Mouse (Mus musculus) megakaryocyte progenitor cell, adult 5-6 weeks (primary cell): Measurements from ENCODE around the gene Klf14. TPM values are rescaled to one million over a fixed set of nuclear protein-coding genes. Genes with fewer than 3 reads are reported as not detected.

Experiments
- ATAC-seq: replicated peaks from 2 replicates; pipeline ENCODE4 v1.8.0; 2016; ENCODE audit warnings: mild to moderate bottlenecking, moderate TSS enrichment, inconsistent platforms; ENCODE audit not compliant: poor library complexity
- total RNA-seq, 2 experiments: library from RNA; stranded (forward) in 1 of 2; stranded (reverse) in 1 of 2; fragments of 157-497, 149-512 nt in 1 of 2; fragments of 200-1000 nt in 1 of 2; gene quantifications; 2 replicates each; pipeline versions ENCODE4 v1.2.3 to v1.2.4; 2015 to 2017

Gene Klf14
- total RNA-seq (2015) (not detected in 2 replicates), total RNA-seq (2017) (0.04 TPM in 1 of 2 replicates, not detected in the other)

DNA sequence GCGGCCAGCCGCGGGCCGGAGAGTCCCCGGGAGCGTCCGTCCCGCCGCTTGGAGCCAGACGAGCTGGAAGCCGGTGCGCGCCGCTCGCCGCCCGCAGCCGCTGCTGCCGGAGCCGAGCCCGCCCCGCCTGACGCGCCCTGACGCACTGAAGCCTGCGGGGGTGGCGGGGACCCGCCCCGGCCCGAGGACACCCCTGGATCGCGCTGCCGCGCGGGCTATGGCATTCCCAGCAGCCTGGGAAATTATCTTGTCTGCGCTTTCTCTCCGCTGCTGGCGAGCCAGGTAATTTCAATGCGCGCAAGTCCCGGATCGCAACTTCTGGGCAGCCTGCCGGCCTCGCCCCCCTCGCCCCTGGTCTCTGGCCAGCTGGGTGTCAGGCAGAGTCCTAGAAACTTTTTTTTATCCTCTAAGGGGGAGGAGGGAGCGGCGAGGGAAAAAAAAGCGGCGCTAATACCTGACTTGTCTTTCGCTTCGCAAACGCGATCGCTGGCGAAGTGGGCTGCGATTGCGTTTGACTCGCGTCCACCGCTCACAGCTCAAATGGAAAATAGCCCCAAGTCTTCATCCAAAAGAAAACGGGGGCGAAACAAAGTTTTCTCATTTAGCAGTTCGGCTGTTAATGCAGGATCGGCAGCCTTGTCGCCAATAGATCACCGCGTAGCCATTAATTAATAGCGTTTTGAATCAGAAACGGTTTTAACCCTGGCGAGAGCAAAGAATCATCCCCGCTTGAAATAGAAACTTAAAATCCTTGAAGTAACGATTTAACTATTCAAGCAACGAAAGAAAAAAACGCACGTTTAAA, at the start of gene Klf14:
Gene Klf14 (minus strand): TSS at position 343 of the 805 bp plus-strand sequence.
- no peak for ATAC-seq

- ATAC-seq, result no peak
Observed at GRCm38 (mm10) chr6:31006111-31006600, 47.3 kb upstream of the Klf14 start.

DNA sequence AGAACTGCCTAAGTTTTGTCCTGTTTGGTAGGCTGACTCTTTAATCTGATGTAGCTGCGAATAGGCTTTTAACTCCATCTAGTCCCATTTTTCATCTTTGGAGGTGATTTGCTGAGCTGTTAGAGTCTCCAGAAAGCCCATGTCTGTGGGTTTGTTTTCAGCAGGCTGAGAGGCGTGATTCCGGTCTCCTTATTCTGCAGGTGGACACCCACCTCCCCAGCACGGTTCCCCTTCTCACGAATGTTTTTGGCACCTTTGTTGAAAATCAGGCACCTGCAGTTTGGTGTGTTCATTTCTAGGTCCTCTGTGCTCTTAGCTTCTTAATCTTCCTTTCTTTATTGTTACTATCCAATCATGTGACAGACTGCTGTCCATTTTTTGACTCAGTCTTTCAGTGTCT, 27.5 kb upstream of the Klf14 start:
- no peak for ATAC-seq

DNA sequence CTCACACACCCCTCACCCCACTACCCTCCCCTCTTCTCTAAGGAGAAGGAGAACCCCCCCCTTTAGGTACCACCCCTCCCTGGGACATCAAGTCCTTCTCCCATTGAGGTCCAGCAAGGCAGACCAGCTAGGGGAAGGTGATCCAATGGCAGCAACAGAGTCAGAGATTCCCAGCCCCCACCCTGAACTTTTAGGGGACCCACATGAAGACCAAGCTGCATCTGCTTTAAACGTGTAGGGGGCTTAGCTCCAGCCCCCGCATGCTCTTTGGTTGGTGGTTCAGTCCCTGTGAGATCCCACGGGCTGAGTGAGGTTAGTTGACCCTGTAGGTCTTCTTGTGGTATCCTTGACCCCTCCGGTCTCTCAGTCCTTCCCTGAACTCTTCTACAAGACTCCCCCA, 24.1 kb upstream of the Klf14 start:
- ATAC-seq, result no peak

DNA sequence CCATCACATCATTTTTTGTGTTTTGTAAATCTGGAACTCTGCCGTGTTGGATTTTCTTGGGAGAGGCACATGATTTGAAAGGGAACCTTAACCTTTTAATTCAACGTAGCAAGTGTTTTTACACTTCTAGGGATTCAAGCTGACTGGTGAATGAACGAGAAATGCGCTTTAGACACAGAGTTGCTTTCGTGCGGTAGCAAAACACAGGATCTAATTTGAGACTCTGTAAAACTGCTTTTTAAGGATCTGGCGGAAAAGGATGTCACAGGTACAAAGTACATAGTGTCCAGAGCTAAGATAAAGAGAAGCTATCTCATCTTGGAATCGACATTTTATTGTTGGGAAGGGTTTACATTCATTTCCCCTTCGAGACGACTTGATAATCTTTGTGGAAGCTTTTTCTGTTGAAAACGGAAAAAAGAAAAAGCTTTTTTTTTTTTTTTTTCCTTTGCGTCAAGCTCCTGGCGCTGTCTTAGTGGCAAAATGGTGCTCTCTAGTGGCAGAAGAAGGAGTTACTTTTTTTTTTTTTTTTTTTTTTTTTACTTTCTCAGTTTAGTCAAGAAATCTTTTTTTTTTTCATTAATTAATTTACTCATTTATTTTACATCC, 23.6 kb upstream of the Klf14 start:
- ATAC-seq, result 0 out of 2 replicates have a peak, but pooled peaks have one; percentile 44

DNA sequence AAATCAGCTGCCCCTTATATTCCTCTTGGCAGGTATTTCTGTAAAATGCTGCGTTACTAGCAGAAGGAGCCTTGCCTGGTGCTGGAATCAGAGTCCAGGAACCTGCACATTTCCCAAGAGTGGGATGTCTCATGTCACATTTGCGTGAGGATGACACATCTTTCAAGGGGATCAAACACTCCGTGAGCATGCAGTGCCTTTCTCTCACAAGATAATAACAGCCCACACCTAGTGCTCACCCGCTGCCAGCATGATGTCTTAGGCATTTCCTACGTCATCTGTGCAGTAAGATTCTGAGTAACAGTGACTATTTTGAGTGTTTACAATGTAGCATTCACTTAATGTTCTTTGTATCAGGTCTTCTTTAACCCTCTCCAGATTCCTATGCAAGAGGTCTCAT, 22.5 kb upstream of the Klf14 start:
- ATAC-seq, result no peak

DNA sequence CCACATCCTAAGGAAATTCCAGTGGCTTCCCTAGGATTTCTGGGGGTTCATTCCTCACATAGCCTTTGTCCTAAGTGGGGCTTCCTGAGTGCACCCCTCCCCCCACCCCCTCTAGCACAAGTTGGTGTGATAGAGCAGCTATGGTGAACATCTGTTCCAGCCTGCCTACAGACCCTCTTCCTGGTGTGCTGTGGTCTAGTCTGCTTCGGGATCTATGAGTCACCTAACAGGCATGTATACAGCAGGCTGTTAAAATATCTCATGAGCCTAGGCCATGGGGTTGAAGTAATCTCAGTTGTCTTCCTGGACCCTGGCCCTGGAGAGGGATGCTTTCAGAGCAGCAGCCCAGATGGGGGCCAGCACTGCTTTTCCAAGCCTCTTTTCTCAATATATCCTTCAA, 19.7 kb upstream of the Klf14 start:
- ATAC-seq, result no peak

- no peak for ATAC-seq
Observed at GRCm38 (mm10) chr6:30972121-30972520, 13.2 kb upstream of the Klf14 start.

- ATAC-seq, result no peak
Observed at GRCm38 (mm10) chr6:30957784-30958735, 818 bp downstream of the Klf14 start.

- no peak for ATAC-seq
Observed at GRCm38 (mm10) chr6:30939264-30939663, 19.6 kb downstream of the Klf14 start.

- ATAC-seq, result no peak
Observed at GRCm38 (mm10) chr6:30922821-30923220, 36.1 kb downstream of the Klf14 start.

GRCm38 (mm10) chr6:30921826-30922225, 37.1 kb downstream of the Klf14 start:
- ATAC-seq, result no peak

DNA sequence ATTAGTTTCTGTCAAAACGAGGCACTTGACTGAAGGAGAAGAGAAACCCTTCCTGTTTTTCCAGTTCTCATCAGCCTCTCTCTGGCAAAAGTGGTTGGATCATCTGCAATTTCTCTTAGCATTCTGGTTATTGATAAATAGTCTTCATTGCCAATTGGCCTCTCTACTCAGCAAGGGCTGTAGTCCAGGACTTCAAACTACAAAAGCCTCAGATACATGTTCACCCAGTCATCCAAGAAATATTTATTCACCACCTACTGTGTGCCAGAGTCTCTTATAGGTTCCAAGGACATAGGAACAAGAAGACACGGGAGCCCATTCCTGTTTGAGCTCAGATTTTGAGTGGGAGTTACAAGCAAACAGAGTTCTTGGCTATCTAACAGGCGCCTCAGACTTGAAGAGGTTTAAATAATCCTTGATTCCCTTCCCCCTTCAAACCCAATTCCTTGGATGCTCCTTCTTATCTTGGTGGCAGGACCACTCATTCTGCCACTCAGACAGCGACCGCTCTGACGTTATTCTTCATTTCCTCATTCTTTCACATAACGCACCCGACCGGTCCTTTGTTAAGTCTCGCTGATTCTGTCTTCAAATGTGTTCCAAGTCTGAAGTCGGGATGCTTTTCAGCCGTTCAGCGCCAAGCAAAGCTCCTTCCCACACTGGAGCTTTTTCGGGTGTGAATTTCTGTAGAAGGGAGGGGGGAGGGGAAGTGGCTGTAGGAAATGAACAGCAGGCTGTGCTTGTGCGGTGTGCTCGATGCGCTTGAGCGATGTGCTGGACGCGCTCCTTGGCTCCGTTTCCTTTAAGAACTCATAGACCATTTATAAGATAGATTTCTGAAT, 37.8 kb downstream of the Klf14 start:
- ATAC-seq, result no peak

GRCm38 (mm10) chr6:30915473-30915872, 43.4 kb downstream of the Klf14 start, which contains the start of gene Tsga13:
Gene Tsga13 (minus strand): TSS chr6:30915573.
- no peak for ATAC-seq

- no peak for ATAC-seq
Observed at GRCm38 (mm10) chr6:30907970-30908369, 50.9 kb downstream of the Klf14 start.

Other genes starting within 250 kb of the Klf14 start
- gene Mest, start 235.5 kb downstream of the Klf14 start, total RNA-seq (2015), result not detected in 2 replicates
- 0.12 TPM in 1 of 2 replicates, not detected in the other for gene Mest, start 235.5 kb downstream of the Klf14 start, total RNA-seq (2017)
- 20.3 and 30.3 TPM in 2 replicates for gene Copg2, start 62.3 kb downstream of the Klf14 start, total RNA-seq (2015)
- 43.0 and 43.3 TPM in 2 replicates for gene Copg2, start 62.3 kb downstream of the Klf14 start, total RNA-seq (2017)
- 0.42 TPM in 1 of 2 replicates, not detected in the other for gene Tsga13, start 43.5 kb downstream of the Klf14 start, total RNA-seq (2015)
- not detected in 2 replicates for gene Tsga13, start 43.5 kb downstream of the Klf14 start, total RNA-seq (2017)